Mouse (Mus musculus): ENCODE results near the gene Atp2a3. TPM values are rescaled to one million over a fixed set of nuclear protein-coding genes. Genes with fewer than 3 reads are reported as not detected.

Atp2a3 gene
- polyA plus RNA-seq, 1 experiment from 2014 or later, result 33.1 TPM

- no peaks in the 10 kb centered on the region for H3K27me3 ChIP-seq (replicated peaks; ENCODE audit: insufficient read depth, low read length)
- 82% methylated on average over 1 of the region's 1 CpGs for WGBS
- H3K4me3 ChIP-seq (ENCODE audit: low read depth, low read length), result no peak overlapping the region
- no peak overlapping the region for H3K4me2 ChIP-seq (replicated peaks; ENCODE audit: low read depth, low read length)
- peaks cover 30% of the 10 kb centered on the region; the same call in 1 of the 2 replicates for H3K4me1 ChIP-seq (ENCODE audit: insufficient read depth, low read depth, low read length)
- no peaks in the 10 kb centered on the region for H3K36me3 ChIP-seq (ENCODE audit: insufficient read depth, low read length)
- DNase-seq (ENCODE audit: low spot score) (peak; percentile 11), ATAC-seq (no peak)
- no peaks in the 10 kb centered on the region for H3K9me3 ChIP-seq (ENCODE audit: low read length)
- no peak for TF ChIP-seq CTCF (IDR thresholded peaks at IDR 0.05)
- no peak for TF ChIP-seq EP300 (IDR thresholded peaks at IDR 0.05)
- peak overlapping the region; percentile 82 for H3K27ac ChIP-seq (ENCODE audit: low read length)
- H3K9ac ChIP-seq (replicated peaks; ENCODE audit: low read depth), result no peak overlapping the region; the same call in 1 of the 2 replicates
Observed at GRCm38 (mm10) chr11:72953116-72953439, 7.9 kb upstream of the Atp2a3 start.

GRCm38 (mm10) chr11:72953440-72954151 lies 7.4 kb upstream of the Atp2a3 start:
- Histone ChIP-seq H3K9me3 (ENCODE audit: low read length) (no peaks in the 10 kb centered on the region), H3K27ac (ENCODE audit: low read length) (peak overlapping the region; percentile 82), H3K4me3 (ENCODE audit: low read depth, low read length) (no peak overlapping the region), H3K4me1 (ENCODE audit: insufficient read depth, low read depth, low read length) (peaks cover 30% of the 10 kb centered on the region; the same call in 1 of the 2 replicates), H3K27me3 (replicated peaks; ENCODE audit: insufficient read depth, low read length) (no peaks in the 10 kb centered on the region), H3K36me3 (ENCODE audit: insufficient read depth, low read length) (no peaks in the 10 kb centered on the region), H3K9ac (replicated peaks; ENCODE audit: low read depth) (no peak overlapping the region), H3K4me2 (replicated peaks; ENCODE audit: low read depth, low read length) (no peak overlapping the region)
- WGBS, result 60% methylated on average over 4 of the region's 4 CpGs
- DNase-seq (ENCODE audit: low spot score) (peak; percentile 78), ATAC-seq (peak; percentile 73)
- TF ChIP-seq EP300 (IDR thresholded peaks at IDR 0.05) (peak; percentile 78), CTCF (IDR thresholded peaks at IDR 0.05) (no peak)

- Histone ChIP-seq H3K9ac (replicated peaks; ENCODE audit: low read depth) (no peak overlapping the region), H3K4me3 (ENCODE audit: low read depth, low read length) (no peak overlapping the region), H3K27me3 (replicated peaks; ENCODE audit: insufficient read depth, low read length) (no peaks in the 10 kb centered on the region), H3K27ac (ENCODE audit: low read length) (peak overlapping the region; percentile 82), H3K9me3 (ENCODE audit: low read length) (no peaks in the 10 kb centered on the region), H3K36me3 (ENCODE audit: insufficient read depth, low read length) (no peaks in the 10 kb centered on the region), H3K4me2 (replicated peaks; ENCODE audit: low read depth, low read length) (no peak overlapping the region), H3K4me1 (ENCODE audit: insufficient read depth, low read depth, low read length) (peaks cover 30% of the 10 kb centered on the region; the same call in 1 of the 2 replicates)
- 83% methylated on average over 4 of the region's 4 CpGs for WGBS
- ATAC-seq (no peak), DNase-seq (ENCODE audit: low spot score) (no peak)
- no peak for TF ChIP-seq EP300 (IDR thresholded peaks at IDR 0.05)
- TF ChIP-seq CTCF (IDR thresholded peaks at IDR 0.05), result no peak
Observed at GRCm38 (mm10) chr11:72954216-72954615, 6.8 kb upstream of the Atp2a3 start.

GRCm38 (mm10) chr11:72955339-72955974 lies 5.5 kb upstream of the Atp2a3 start:
- TF ChIP-seq CTCF (IDR thresholded peaks at IDR 0.05), result no peak
- TF ChIP-seq EP300 (IDR thresholded peaks at IDR 0.05), result peak; percentile 95
- no peaks in the 10 kb centered on the region for H3K9me3 ChIP-seq (ENCODE audit: low read length)
- DNase-seq (ENCODE audit: low spot score), result peak; percentile 65
- peaks cover 32% of the 10 kb centered on the region; the same call in 1 of the 2 replicates for H3K4me1 ChIP-seq (ENCODE audit: insufficient read depth, low read depth, low read length)
- H3K27ac ChIP-seq (ENCODE audit: low read length), result peak overlapping the region; percentile 82
- H3K27me3 ChIP-seq (replicated peaks; ENCODE audit: insufficient read depth, low read length), result no peaks in the 10 kb centered on the region
- WGBS, result 36% methylated on average over 5 of the region's 5 CpGs
- no peak overlapping the region for H3K9ac ChIP-seq (replicated peaks; ENCODE audit: low read depth)
- no peaks in the 10 kb centered on the region for H3K36me3 ChIP-seq (ENCODE audit: insufficient read depth, low read length)
- ATAC-seq, result peak; percentile 63
- H3K4me2 ChIP-seq (replicated peaks; ENCODE audit: low read depth, low read length), result no peak overlapping the region
- H3K4me3 ChIP-seq (ENCODE audit: low read depth, low read length), result no peak overlapping the region

GRCm38 (mm10) chr11:72957318-72957717 lies 3.7 kb upstream of the Atp2a3 start:
- TF ChIP-seq EP300 (IDR thresholded peaks at IDR 0.05), result no peak
- TF ChIP-seq CTCF (IDR thresholded peaks at IDR 0.05), result no peak
- no peaks in the 10 kb centered on the region for H3K36me3 ChIP-seq (ENCODE audit: insufficient read depth, low read length)
- WGBS, result 36% methylated on average over 2 of the region's 2 CpGs
- H3K9me3 ChIP-seq (ENCODE audit: low read length), result no peaks in the 10 kb centered on the region
- H3K27ac ChIP-seq (ENCODE audit: low read length), result no peak overlapping the region
- no peak overlapping the region for H3K4me2 ChIP-seq (replicated peaks; ENCODE audit: low read depth, low read length)
- peaks cover 28% of the 10 kb centered on the region; the same call in 1 of the 2 replicates for H3K4me1 ChIP-seq (ENCODE audit: insufficient read depth, low read depth, low read length)
- ATAC-seq (no peak), DNase-seq (ENCODE audit: low spot score) (peak; percentile 14)
- no peak overlapping the region for H3K9ac ChIP-seq (replicated peaks; ENCODE audit: low read depth)
- H3K4me3 ChIP-seq (ENCODE audit: low read depth, low read length), result no peak overlapping the region
- H3K27me3 ChIP-seq (replicated peaks; ENCODE audit: insufficient read depth, low read length), result no peaks in the 10 kb centered on the region

DNA sequence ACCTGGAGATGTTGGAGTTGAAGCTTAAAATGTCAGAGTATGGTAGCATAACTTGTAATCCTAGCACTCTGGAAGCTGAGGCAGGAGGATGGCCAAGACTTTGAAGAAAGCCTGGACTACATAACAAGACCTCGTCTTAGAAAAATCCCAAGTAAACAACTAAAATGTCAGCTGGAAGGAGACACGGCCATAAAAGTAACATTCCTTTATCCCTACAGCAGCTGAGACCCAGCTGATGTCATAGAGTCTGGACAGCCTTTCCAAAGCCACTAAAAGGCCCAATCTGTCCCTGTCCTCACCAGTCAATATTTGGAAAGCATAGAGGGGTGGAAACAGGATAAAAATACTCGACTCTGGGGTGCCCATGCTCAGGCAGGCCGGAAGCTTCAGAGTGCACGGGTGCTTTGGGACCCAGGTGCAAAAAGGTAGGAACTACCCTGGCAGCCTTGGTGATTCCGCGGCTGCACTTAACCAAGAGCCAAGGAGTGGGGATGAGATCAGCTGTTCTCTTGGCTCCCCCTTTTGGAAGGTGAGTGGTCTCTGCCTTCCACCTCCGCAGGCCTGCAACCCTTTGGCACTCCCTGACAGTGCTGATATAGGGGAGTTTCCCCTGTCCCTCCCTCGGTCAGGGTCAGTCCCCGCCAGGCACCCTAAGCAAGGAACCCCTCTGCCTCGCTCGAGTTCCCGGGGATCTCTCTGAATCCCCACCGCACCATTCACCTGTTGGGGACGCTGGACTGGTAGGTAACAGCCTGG lies 867 bp upstream of the Atp2a3 start:
- Histone ChIP-seq H3K4me1 (ENCODE audit: insufficient read depth, low read depth, low read length) (peaks cover 10% of the 10 kb centered on the region; the same call in 1 of the 2 replicates), H3K36me3 (ENCODE audit: insufficient read depth, low read length) (no peaks in the 10 kb centered on the region), H3K27ac (ENCODE audit: low read length) (no peak overlapping the region), H3K9ac (replicated peaks; ENCODE audit: low read depth) (no peak overlapping the region), H3K4me3 (ENCODE audit: low read depth, low read length) (no peak overlapping the region), H3K27me3 (replicated peaks; ENCODE audit: insufficient read depth, low read length) (no peaks in the 10 kb centered on the region), H3K4me2 (replicated peaks; ENCODE audit: low read depth, low read length) (no peak overlapping the region; the same call in 1 of the 2 replicates), H3K9me3 (ENCODE audit: low read length) (no peaks in the 10 kb centered on the region)
- ATAC-seq (no peak), DNase-seq (ENCODE audit: low spot score) (peak; percentile 12)
- no peak for TF ChIP-seq EP300 (IDR thresholded peaks at IDR 0.05)
- TF ChIP-seq CTCF (IDR thresholded peaks at IDR 0.05), result peak; percentile 42; the same call in 1 of the 2 replicates
- 20% methylated on average over 14 of the region's 15 CpGs for WGBS
